Mouse (Mus musculus) MEL (cell line): Measurements from ENCODE around the gene Cracr2a.

Source experiments
- CTCF ChIP-seq, 3 experiments: IDR thresholded peaks in 2 of 3; conservative IDR thresholded peaks in 1 of 3; 2 replicates each; pipeline ENCODE4 v1.5.1; 2011 to 2012; ENCODE audit warnings: low read length in 3 of 3, low read depth in 2 of 3, mild to moderate bottlenecking in 2 of 3, improper control_type of control experiment in 1 of 3, inconsistent platforms in 1 of 3, mixed read lengths in 1 of 3, moderate library complexity in 1 of 3; ENCODE audit not compliant: control insufficient read depth in 1 of 3, insufficient read depth in 1 of 3, poor library complexity in 1 of 3, severe bottlenecking in 1 of 3
- TBP ChIP-seq: IDR thresholded peaks from 2 replicates; pipeline ENCODE4 v1.8.0; 2011; ENCODE audit warnings: low read depth, low read length, improper control_type of control experiment
- USF1 ChIP-seq: IDR thresholded peaks from 2 replicates; pipeline ENCODE4 v1.6.1; 2014; ENCODE audit warnings: low read depth, mild to moderate bottlenecking, inconsistent platforms, low read length, improper control_type of control experiment, moderate library complexity

DNA sequence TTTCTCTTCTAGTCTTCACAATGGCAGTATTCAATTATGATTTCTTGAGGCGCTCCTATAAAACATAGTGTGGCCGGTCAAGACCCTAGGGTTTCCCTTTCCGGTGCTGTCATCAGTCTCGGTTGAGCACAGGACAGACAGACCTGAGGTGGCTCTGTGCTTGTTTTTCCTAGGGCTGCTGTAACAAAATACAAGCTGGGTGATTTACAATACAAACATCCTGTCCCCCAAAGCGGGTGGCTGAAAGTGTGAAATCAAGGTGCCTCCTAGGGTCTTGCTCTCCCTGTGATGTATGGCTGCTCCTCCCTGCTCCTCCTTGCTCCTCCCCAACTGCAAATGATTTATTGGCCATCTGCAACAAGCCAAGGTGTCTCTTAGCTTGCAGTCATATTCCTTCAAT, 17.7 kb downstream of the Cracr2a start:
- TF ChIP-seq USF1: no peak
- no peak for TF ChIP-seq CTCF (IDR thresholded peaks at IDR 0.05 in 2 of 3, conservative IDR thresholded peaks at IDR 0.05 in 1 of 3; ENCODE audit: control insufficient read depth in 1 of 3, insufficient read depth in 1 of 3, low read depth in 2 of 3, low read length in 3 of 3, poor library complexity in 1 of 3, severe bottlenecking in 1 of 3)
- TF ChIP-seq TBP: no peak
